Mouse (Mus musculus) B cell, adult 2 months (primary cell): ENCODE results near the gene Txk.

Experiments used
- DNase-seq, 2 experiments: peaks; one replicate each; pipeline ENCODE4 v3.0.0; 2022

Gene Txk

GRCm38 (mm10) chr5:72752585-72752984 is at the start of gene Txk:
Gene Txk (minus strand): TSS chr5:72752777.
- peak; percentile 28 to 37 for DNase-seq

DNA sequence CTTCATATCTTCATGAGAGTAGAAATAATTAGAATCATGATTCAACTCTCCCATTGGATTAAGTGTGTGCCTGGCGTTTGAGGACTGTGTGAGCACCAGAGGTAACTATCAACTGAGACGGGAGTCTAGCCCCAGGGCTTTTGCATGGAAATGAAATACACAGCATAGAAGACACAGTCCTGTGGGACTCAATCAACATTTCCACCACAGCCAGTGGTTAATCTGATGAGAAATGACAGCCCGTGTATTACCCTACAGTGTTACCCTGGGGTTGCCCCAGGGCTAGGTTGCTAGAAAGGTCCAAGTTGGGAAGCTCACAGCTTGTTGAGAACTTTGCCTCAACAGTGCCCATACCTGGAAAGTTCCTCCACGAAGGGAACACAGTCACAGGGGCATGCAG is 46.0 kb upstream of the Txk start:
- DNase-seq, result no peak

DNA sequence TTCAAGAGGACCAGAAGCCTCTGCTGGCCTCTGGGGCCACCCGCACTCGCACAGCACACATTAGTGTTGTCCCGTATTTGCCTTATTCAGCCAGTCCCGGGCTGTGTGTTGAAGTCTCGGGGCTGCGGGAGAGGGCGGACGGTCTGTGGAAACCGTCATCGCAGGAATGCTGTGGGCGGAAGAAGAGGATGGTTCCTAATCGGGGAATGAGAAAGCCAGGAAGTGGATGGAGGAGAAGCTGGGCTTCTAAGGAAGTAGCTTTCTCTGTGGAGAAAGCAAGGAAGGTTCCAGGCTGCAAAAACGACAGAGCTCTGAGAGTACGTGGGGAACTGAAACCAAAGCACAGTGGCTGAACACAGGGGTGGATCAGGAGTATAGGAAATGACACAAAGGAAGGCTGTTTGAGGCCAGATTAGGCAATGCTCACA is 43.6 kb upstream of the Txk start:
- DNase-seq, result peak; percentile 70 to 73

DNA sequence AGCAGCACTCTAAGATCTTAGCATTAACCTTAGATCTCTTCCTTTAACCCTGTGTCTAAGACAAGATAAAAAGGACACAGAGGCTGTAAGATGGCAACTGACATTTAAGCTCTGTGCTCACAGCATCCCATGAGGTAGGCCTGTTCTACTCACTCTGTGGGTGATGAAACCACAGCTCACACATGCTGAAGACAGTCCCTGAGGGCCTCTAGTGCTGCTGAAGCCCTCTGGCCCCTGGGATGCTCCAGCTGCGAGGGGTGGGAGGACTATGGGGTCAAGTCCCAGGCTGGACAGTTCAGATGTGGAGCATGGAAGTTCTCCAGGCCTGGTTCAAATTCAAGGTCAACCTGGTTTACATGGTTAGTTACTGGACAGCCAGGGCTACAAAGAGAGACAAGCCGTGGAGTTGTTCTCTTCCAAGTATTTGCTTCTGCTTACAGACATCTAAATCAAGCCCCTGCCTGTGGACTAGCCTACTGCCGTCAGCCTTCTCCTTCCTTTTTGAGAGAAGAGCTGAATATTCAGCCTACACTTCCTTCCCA is 40.8 kb upstream of the Txk start:
- DNase-seq, result no peak

GRCm38 (mm10) chr5:72791789-72792188 is 39.2 kb upstream of the Txk start:
- no peak for DNase-seq

DNA sequence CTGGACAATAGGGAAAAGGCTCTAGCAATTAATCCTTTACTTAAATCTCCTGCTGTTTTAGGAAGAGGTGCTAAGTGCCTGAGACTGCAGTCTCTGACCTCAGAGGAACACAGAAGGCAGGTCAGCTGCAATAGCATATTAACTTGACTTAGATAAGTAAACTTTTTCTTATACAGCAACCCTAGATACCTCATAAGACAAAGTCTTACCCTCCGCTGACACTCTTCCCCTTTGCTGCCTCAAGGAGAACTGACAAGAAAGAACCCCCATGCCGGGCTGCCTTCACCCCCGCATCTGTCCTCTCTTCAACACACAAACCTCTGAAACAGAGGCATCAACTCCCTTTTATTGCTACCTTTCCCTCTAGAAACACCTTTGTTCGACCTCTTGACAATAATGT is 38.8 kb upstream of the Txk start:
- no peak for DNase-seq

- DNase-seq, result no peak
Observed at GRCm38 (mm10) chr5:72785451-72785850, 32.9 kb upstream of the Txk start.

DNA sequence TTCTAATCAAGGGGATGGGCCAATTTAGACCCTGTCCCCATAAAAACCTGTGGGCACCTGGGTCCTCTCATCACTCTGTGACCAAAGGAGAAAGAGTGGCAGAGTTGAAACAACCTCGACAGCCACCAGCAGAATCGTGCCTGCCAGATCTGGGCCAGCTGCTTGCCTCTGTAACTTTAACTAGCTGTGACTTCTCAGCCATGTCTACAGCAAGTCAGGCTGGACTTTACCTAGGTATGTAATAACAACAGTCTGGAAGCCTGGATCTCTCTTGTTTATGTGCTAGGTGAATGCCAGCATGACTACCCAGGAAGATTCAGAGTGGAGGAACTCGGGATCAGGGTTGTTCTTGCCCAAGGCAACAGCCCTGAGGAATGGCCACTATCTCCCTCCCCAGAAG is 32.1 kb upstream of the Txk start:
- no peak for DNase-seq

DNA sequence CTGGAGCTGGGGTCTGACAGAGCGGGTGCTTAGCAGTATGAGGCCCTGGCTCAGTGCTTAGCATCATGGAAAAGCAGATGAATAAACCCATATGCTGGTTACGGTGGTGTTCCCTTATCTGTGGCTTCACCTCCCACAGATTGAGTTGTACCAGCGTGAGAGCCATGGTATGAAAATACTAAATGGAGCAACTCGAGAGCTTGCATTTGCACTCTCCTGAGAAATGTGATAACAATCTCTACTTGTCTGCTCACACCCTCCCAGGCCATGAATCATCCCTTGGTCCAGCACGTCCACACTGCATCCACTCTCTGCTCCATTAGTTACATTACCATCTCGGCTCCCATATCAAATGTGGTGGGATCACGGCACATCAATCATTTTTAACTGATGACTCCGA is 31.4 kb upstream of the Txk start:
- DNase-seq, result no peak

DNA sequence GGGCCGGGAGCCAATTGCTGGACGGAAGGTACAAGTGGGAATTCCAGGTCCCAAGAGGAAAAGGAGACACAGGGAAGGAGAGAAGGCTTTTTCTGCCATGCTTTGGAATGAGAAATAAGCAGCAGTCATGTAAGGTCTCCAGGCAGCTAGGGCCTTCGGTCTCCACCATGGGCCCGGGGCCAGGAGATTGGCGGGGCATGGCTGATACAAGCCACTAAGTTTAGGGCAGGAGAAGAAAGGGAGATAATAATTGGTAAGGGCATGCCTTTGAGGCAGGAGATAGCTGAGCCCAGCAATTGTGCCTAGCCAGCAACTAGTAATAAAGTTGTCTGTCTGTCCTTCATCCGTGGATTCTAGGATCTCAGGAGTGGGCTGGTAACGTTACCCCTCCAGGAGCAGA is 30.5 kb upstream of the Txk start:
- no peak for DNase-seq

DNA sequence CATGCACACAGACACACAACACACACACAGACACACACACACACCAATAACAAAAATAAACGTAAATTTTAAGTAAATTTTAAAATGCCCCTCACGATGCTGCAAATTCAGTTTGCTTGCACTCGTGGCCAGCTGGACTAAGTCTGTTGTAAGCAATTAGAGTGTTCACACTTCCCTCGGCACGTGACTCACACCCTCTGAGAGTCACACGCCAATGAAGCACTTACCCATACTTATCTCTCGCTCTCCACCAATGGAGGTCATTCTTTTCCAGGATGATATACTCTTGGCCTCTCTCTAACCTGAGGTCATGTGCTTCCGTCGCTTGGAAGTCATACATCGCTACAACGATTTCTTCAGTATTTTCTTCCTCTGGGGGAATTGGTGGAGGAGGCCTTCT is 29.2 kb upstream of the Txk start:
- DNase-seq, result no peak

GRCm38 (mm10) chr5:72776595-72776994 is 24.0 kb upstream of the Txk start:
- DNase-seq, result no peak

DNA sequence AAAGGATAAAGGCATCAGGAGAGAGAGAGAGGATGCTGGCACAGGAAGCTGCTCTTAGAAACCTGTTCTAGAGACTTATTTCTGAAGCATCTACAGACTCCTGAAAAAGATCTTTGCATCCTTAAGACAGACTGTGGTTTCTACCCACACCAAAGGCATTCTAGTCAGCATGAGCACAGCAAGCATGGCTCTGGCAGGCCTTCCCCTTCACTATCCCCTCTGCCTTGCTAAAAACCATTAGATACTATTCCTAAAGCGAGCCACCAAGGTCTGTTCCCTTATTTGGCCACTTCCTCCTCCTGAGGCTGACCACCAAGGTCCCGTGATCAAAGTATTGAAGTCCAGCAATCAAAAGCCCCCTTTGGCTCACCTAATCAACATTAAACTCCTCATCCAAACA is 23.6 kb upstream of the Txk start:
- no peak for DNase-seq

DNA sequence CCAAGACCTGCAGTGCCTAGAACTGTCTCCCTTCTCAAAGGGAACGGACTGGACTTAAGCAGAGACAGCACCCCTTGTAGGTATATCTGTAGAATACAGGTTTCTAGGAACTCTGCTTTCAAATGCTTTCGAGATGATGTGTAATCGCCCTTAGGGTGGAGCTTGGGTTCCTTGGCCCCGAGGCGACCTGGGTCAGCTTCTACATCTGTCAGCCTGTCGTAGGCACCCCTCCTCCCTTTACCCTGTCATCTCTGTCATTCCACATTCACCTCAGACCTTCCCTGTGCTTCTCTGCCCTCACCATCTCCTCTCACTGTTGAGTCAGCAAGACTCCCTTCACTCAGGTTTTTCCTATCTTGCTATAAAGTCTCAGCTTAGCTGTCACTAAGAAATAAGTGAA is 17.3 kb upstream of the Txk start:
- DNase-seq, result no peak

DNA sequence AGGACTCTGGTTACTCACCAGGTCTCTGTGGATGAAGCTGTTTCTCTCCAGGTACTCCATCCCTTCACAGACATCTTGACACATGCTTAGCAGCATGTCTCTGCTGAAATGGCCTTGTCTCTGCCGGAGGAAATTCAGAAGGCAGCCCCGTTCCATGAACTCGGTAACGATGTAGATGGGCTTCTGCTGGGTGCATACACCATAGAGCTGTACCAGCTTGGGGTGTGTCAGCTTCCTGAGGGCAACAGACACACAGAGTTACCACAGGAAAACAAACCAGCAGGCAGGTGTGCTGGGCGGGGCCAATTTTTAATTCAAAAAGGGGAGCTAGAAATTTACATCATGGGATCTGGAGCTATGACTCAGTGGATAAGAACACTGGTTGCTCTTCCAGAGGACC is 11.0 kb upstream of the Txk start:
- peak; percentile 36 for DNase-seq

DNA sequence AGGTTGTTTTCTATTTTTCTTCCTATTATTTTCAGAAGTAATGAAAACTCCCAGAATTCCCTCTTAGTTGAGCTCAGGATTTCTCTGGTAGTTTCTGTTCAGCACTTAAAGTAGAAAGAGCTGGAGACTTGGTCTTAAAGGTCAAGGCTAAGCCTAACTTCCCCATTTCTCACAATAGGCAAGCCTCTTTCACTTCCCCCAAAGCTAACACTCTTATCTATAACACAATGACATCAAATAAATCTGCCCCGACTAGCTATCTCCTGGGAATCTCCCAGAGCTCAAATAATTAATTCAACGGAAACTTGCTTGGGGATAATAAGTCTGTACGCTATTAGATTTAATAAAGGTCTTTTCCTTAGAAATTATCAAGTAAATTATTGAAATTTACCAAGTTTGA is 10.4 kb upstream of the Txk start:
- DNase-seq, result peak in 1 of 2 experiments; percentile 28

DNA sequence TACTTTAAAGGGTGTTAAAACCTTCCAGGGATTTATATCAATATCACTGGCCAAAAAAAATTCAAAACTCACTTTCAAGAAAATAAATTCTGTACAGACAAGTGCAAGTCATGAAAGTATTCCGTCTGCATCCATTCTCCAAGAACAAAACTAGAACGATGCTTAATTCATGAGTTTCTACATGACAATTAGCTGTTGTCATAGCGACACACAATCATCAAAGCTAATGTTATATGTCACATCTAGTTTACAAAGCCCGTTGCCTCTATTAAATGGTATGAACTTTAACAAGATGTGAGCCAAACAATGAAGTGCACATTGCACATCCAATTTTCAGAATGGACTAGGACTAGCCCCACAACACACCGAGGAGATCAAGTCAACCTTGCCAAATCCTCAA is 9.2 kb upstream of the Txk start:
- no peak for DNase-seq

DNA sequence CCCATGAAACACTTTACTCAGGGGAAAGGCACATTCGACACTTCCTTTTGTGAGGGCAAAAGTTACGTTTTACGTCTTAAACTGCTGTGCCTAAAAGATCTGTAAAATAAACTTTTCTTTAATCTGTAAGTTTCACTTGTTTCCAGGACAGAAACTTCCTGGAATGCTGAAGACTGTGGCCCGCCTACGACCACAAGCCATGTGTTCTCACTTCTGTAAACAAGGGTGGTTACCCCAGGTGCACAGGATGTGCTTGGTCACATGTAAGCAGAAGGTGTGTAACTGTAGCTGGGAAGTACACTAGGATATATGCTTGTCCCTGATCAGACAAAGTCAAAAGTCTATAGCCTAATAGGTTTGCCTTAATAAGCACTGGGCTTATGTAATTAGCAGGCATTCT is 8.7 kb upstream of the Txk start:
- DNase-seq, result peak; percentile 53 to 63

- no peak for DNase-seq
Observed at GRCm38 (mm10) chr5:72758925-72759924, 6.6 kb upstream of the Txk start.

DNA sequence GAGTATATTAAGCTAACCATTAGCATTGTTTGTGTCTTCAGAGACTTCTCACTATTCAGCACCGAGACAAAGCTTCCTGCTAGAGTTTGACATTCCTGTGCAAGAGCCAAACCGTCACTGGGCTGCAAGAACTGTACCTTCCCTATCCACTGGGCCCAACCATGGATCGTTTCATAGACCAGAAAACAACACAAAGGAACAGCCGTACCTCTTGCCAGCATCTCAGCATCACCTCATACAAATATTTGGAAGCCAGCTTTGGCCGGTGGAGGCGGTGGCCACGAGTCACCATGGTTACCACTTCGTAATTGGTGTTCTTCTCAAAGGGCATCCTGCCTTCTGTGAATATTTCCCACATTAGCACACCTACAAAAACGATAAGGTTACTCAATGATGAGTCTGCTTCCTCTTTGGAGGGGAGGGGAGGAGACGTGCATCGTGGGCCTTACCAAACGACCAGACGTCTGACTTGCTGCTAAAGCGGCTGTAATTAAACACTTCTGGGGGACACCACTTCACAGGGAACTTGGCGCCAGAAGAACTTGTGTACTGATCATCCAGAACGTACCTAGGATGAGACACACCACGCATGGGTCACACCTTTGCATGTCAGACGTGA is 4.7 kb upstream of the Txk start:
- DNase-seq, result no peak

DNA sequence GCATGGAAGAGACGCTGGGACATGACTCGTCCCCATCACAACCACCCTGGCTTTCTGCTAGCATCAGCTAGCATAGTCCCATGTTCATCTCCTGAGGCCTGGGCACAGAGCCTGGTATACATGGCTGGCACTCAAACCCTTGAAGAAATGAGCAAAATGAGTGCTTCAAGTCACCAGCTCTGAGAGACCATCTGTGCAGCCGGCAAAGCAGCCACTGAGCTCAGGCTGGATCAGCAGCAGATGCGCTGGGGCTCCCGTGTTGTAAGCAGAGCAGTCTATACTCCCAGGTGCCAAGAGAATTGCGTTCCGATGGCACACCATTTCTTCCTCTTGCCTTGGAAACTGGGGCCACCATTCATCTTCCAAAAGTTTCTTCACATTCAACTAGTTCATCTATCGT is 3.4 kb upstream of the Txk start:
- DNase-seq, result no peak

DNA sequence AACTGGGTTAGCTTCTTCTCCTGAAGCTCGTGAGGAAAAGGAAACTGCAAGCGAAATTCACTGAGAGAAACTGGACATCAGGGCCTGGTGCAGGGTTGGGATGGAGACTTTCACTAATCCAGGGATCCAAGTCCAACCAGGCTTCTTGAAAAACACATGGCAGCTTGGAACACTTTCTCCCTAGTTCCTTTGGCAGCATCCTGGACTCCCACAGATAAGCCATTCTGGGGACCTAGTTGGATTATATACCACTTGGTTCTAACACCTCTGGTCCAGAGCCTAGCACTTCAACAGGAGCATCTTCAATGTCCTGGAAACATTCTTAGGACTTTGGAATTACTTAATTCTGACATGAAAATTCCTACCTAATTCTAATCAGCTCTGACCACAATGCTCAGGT is 2.5 kb upstream of the Txk start:
- DNase-seq, result no peak

- DNase-seq, result no peak
Observed at GRCm38 (mm10) chr5:72751056-72751758, 1.4 kb downstream of the Txk start.
